Mouse (Mus musculus) stomach, embryonic 15.5 days (tissue): ENCODE measurements around the gene Lztr1. TPM values are rescaled to one million over a fixed set of nuclear protein-coding genes. Genes with fewer than 3 reads are reported as not detected.

Experiments used
- ATAC-seq: fragments of 200-750 bp; cut with Nextera tagmentation; 2 replicates; pipeline ENCODE4 v1.8.0; 2017; ENCODE audit warnings: low read depth, moderate number of reproducible peaks, moderate TSS enrichment; ENCODE audit not compliant: insufficient read depth, low FRiP score
- H3K27ac ChIP-seq: fragments of 300-500 bp; sonication (generic); 2 replicates; pipeline ENCODE4 v1.5.1; 2015; ENCODE audit warnings: mild to moderate bottlenecking, inconsistent platforms
- H3K27me3 ChIP-seq: fragments of 300-500 bp; sonication (generic); replicated peaks from 2 replicates; pipeline ENCODE4 v1.6.1; 2015; ENCODE audit warnings: inconsistent platforms
- H3K36me3 ChIP-seq: fragments of 300-500 bp; sonication (generic); 2 replicates; pipeline ENCODE4 v1.6.1; 2015; ENCODE audit warnings: inconsistent platforms
- H3K4me1 ChIP-seq: fragments of 300-500 bp; sonication (generic); 2 replicates; pipeline ENCODE4 v1.6.1; 2015; ENCODE audit warnings: inconsistent platforms
- H3K4me2 ChIP-seq: fragments of 300-500 bp; sonication (generic); 2 replicates; pipeline ENCODE4 v1.6.1; 2015; ENCODE audit warnings: mild to moderate bottlenecking, inconsistent platforms
- H3K4me3 ChIP-seq: fragments of 300-500 bp; sonication (generic); replicated peaks from 2 replicates; pipeline ENCODE4 v1.5.1; 2015; ENCODE audit warnings: inconsistent platforms
- H3K9ac ChIP-seq: fragments of 300-500 bp; sonication (generic); 2 replicates; pipeline ENCODE4 v1.6.1; 2015; ENCODE audit warnings: inconsistent platforms
- H3K9me3 ChIP-seq: fragments of 300-500 bp; sonication (generic); 2 replicates; pipeline ENCODE4 v1.6.1; 2016; ENCODE audit warnings: inconsistent platforms
- WGBS: fragments of 180-500 bp; shearing (Covaris S2); methylation state at CpG from one replicate; pipeline ENCODE4 v1.1.7; 2015; 5-methylcytosine and 5-hydroxymethylcytosine counted together
- polyA plus RNA-seq: library from polyadenylated mRNA; unstranded; fragments of >200 nt; fragmentation: Nextera tagmentation; extraction: Ambion mirVana; gene quantifications from 2 replicates; pipeline ENCODE4 v1.2.1, GENCODE M21; 2015

The Lztr1 gene
- polyA plus RNA-seq, 1 experiment from 2014 or later = 70.2 TPM

DNA sequence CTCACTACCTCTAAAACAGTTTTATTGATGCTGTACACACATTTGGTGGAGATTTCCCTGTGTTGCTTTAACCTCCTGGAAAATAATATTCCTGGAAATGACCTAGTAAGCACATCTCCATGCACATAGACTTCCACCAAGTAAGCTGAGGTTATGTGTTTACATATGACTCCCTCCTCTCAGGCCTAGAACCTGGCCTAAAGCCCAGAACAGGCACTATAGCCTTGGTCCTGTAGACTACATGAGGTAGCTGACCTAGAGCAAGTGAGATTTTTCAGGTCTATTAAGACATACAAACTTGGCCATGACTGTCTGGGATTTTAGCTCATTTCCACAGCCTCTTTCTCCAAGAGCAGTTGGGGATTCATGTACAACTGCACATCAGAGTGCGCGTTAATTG lies 1.7 kb downstream of the Lztr1 start:
- no peaks in the 10 kb centered on the region for H3K9me3 ChIP-seq
- H3K36me3 ChIP-seq = peaks cover 29% of the 10 kb centered on the region
- no peaks in the 10 kb centered on the region for H3K27me3 ChIP-seq
- H3K4me2 ChIP-seq = peak overlapping the region; percentile 70
- no peak overlapping the region for H3K27ac ChIP-seq
- no peak overlapping the region for H3K4me3 ChIP-seq
- WGBS = 95% methylated on average over 2 of the region's 2 CpGs
- ATAC-seq = no peak
- peaks cover 11% of the 10 kb centered on the region for H3K4me1 ChIP-seq
- no peak overlapping the region for H3K9ac ChIP-seq

DNA sequence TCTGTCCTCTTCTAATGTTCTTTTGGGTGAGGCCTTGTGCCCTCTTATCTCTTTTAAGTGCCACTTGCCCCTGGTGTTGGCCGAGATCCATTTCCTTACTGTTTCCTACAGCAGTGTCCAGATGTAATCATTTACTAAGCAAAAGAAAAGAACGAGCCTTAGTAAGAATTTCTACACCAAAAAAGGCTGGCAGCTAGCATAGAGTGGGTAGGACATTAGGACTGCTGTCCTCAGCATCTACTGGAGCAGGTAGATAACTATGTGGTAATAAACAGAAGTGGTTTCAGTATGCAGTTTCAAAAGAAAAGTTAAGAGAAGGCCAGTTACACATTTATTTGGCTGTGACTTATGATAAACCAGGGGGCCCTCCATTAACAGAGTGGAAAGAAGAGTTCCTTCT lies 2.2 kb downstream of the Lztr1 start:
- Histone ChIP-seq H3K4me2 (no peak overlapping the region), H3K9ac (no peak overlapping the region), H3K9me3 (no peaks in the 10 kb centered on the region), H3K36me3 (peaks cover 34% of the 10 kb centered on the region), H3K4me1 (peaks cover 11% of the 10 kb centered on the region), H3K27ac (no peak overlapping the region), H3K27me3 (no peaks in the 10 kb centered on the region), H3K4me3 (no peak overlapping the region)
- 75% methylated on average over 2 of the region's 2 CpGs for WGBS
- ATAC-seq = no peak

DNA sequence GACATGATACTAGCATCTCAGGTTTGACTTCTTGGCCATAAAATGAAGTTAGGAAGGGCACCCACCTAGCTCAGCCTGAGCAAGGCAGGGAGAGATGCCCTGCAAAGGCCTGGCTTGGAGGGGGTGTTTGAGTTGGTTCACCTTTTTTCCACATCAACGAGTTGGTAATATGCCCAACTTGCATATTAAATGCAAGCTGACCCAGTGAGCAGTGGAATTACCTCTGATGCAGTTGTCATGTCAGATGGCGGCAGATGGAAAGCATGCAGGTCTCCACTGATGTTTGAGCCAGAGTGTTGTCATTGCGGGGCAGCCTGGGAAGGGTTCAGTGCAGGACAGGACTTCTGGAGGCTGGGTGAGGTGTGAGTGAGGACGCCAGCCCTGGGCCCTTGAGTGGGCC lies 2.9 kb downstream of the Lztr1 start:
- Histone ChIP-seq H3K9ac (no peak overlapping the region), H3K9me3 (no peaks in the 10 kb centered on the region), H3K4me1 (peaks cover 11% of the 10 kb centered on the region), H3K4me3 (no peak overlapping the region), H3K27me3 (no peaks in the 10 kb centered on the region), H3K36me3 (peaks cover 41% of the 10 kb centered on the region), H3K27ac (no peak overlapping the region), H3K4me2 (no peak overlapping the region)
- 92% methylated on average over 4 of the region's 4 CpGs for WGBS
- no peak for ATAC-seq

DNA sequence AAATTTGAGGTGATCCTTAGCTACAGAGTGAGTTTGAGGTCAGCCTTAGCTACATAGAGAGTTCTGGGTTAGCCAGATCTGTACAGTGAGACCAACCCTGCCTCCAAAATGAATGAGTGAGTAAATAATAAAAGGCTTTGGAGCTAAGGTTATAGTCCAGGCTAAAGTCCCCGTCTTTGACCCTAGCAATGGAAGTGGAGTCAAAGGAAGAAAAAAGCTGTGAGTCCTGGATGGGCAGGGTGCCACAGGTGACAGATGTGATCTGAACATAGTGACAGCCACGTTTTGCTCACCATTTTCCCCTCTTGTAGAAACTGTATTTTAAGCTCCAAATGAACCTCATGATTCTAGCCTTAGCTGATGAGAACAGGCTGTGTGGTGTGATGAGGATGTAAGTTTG lies 10.4 kb downstream of the Lztr1 start:
- no peak overlapping the region for H3K4me2 ChIP-seq
- no peak overlapping the region for H3K9ac ChIP-seq
- ATAC-seq = no peak
- no peaks in the 10 kb centered on the region for H3K9me3 ChIP-seq
- WGBS = 86% methylated on average over 2 of the region's 2 CpGs
- no peak overlapping the region for H3K27ac ChIP-seq
- H3K36me3 ChIP-seq = peaks cover 66% of the 10 kb centered on the region
- no peak overlapping the region for H3K4me3 ChIP-seq
- no peaks in the 10 kb centered on the region for H3K27me3 ChIP-seq
- no peaks in the 10 kb centered on the region for H3K4me1 ChIP-seq

DNA sequence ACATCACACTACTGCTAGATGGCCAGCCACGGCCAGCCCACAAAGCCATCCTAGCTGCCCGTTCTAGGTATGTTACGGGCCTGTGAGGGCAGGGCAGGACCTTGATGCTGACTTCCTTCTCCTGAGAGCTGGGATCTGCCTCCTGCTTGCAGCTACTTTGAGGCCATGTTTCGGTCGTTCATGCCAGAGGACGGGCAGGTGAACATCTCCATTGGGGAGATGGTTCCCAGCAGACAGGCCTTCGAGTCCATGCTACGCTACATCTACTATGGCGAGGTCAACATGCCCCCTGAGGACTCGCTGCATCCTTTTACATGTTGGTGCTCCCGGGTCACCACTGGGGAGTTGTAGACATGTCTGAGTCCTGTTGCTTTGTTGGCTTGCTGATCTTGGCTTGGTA lies 15.7 kb downstream of the Lztr1 start:
- no peak overlapping the region for H3K9ac ChIP-seq
- H3K9me3 ChIP-seq = no peaks in the 10 kb centered on the region
- no peaks in the 10 kb centered on the region for H3K27me3 ChIP-seq
- H3K4me3 ChIP-seq = no peak overlapping the region
- no peak overlapping the region for H3K27ac ChIP-seq
- ATAC-seq = no peak
- H3K4me1 ChIP-seq = no peaks in the 10 kb centered on the region
- WGBS = 91% methylated on average over 11 of the region's 11 CpGs
- H3K4me2 ChIP-seq = no peak overlapping the region
- H3K36me3 ChIP-seq = peaks cover 72% of the 10 kb centered on the region

DNA sequence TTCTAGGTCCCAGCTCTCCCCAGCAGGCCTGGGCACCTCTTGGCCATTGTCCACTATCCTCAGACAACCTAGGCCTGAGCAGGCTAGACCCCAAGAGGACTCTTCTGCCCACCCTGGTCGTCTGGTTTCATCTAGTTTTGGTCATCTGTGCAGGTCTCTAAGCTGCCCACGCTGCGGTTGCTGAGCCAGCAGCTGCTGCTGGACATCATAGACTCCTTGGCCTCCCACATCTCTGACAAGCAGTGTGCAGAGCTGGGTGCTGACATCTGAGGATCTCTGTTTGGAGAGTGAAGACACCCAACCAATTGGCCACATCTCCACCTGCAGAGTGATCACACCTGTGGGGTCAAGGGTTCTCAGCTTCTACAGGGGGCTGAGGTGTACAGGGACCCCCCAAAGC lies 17.0 kb downstream of the Lztr1 start:
- Histone ChIP-seq H3K4me1 (peaks cover 8% of the 10 kb centered on the region; the same call in 1 of the 2 replicates), H3K27ac (no peak overlapping the region), H3K4me2 (no peak overlapping the region), H3K9me3 (no peaks in the 10 kb centered on the region), H3K9ac (no peak overlapping the region), H3K27me3 (no peaks in the 10 kb centered on the region), H3K4me3 (no peak overlapping the region), H3K36me3 (peaks cover 67% of the 10 kb centered on the region)
- ATAC-seq = no peak
- 90% methylated on average over 3 of the region's 3 CpGs for WGBS

DNA sequence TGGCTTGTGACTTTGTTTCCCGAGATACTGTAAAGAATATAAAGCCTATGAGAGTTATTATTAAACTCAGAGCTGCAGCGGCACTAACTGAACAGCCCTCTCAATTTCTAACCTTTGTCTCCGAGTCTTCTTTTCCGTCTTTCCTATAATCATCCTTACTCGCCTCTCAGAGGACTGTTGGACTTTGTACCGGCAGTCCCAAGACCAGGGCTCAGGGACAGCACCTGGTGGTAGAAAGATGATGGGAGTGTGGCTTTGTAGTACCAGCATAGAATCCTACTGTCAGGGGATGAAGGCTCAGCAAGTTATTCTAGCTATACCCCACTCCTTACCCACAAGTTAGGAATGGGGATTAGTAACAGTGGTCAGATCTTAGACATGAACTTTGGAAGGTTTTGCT lies 17.7 kb downstream of the Lztr1 start:
- ATAC-seq = no peak
- whole genome bisulfite sequencing = 90% methylated on average over 6 of the region's 6 CpGs
- H3K9me3 ChIP-seq = no peaks in the 10 kb centered on the region
- no peak overlapping the region for H3K27ac ChIP-seq
- H3K27me3 ChIP-seq = no peaks in the 10 kb centered on the region
- H3K4me3 ChIP-seq = no peak overlapping the region
- H3K36me3 ChIP-seq = peaks cover 60% of the 10 kb centered on the region
- H3K4me1 ChIP-seq = peaks cover 8% of the 10 kb centered on the region; the same call in 1 of the 2 replicates
- no peak overlapping the region for H3K4me2 ChIP-seq
- H3K9ac ChIP-seq = no peak overlapping the region

DNA sequence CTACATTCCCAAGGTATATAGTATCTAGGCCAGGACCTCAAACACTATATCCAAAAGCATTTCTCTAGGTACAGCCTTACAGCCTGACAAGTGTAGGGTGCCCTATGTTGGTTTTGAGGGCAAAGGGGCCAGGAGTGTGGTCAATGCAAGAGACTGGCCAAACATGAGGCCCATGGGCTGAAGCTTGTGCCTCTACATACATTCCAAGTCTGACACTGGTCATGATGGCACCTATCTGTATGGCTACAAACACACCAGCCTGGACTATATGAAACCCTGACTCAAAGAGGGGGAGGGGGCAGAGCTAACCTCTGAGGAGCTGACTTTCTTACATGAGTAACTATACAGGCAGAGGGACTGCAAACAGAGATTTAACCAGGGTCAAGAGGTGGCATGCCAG lies 19.1 kb downstream of the Lztr1 start:
- H3K4me1 ChIP-seq = peaks cover 14% of the 10 kb centered on the region; the same call in 1 of the 2 replicates
- no peak for ATAC-seq
- no peak overlapping the region for H3K9ac ChIP-seq
- H3K27ac ChIP-seq = no peak overlapping the region
- H3K27me3 ChIP-seq = no peaks in the 10 kb centered on the region
- no peak overlapping the region for H3K4me3 ChIP-seq
- no peak overlapping the region for H3K4me2 ChIP-seq
- peaks cover 51% of the 10 kb centered on the region for H3K36me3 ChIP-seq
- H3K9me3 ChIP-seq = no peaks in the 10 kb centered on the region

DNA sequence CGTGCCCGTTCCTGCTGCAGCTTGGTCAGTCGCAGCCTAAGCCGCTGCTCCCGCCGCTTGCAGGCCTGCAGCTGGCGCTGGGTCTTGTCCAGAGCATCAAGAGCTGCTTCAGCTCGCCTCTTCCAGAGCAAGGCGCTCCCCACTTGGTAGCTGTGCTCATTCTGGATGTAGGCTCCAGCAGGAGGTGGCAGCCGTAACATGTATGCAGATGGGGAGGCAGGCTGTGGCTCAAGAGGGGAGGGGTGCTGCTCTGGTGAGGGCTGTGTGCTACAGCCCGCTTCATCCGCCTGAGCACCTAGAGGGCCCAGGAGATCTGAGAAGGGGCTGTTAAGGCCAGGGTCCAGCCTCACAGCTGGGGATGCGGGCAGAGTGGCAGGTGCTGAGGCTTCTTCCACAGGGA lies 19.8 kb downstream of the Lztr1 start:
- Histone ChIP-seq H3K9ac (no peak overlapping the region), H3K4me1 (peaks cover 14% of the 10 kb centered on the region; the same call in 1 of the 2 replicates), H3K36me3 (peaks cover 44% of the 10 kb centered on the region), H3K4me3 (no peak overlapping the region), H3K27ac (no peak overlapping the region), H3K27me3 (no peaks in the 10 kb centered on the region), H3K9me3 (no peaks in the 10 kb centered on the region), H3K4me2 (no peak overlapping the region)
- 88% methylated on average over 13 of the region's 13 CpGs for WGBS
- no peak for ATAC-seq

DNA sequence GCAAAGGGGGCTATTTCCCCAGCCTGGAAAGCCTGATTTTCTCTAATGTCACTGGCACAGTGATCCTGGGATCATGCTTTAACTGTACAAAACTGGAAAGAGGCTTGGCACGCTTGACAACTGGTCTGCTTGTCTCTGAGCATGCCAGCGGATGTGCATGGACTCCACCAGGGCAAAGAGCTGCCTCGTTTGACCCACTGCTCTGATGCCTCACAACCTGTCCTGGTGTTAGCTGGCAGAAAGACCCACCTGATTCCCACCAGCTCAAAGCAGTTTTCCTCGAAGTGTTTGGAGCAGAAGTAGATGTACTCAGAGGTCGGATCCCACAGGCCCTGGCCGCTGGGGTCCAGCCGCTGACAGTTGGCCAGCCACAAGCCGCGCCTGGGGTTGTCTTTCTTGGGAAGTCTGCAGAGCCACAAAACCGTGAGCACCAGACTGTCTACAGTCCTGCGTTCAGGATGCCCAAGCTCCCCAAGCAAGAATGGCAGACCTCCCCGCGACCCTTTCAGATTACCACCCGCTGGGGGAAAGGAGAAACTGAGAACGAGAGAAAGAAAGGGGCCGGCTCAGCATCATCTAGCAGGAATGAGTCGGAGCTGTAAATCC lies 21.6 kb downstream of the Lztr1 start:
- no peak for ATAC-seq
- Histone ChIP-seq H3K36me3 (peaks cover 31% of the 10 kb centered on the region), H3K9me3 (no peaks in the 10 kb centered on the region), H3K27me3 (no peaks in the 10 kb centered on the region), H3K4me1 (peaks cover 14% of the 10 kb centered on the region; the same call in 1 of the 2 replicates), H3K27ac (peak overlapping the region; percentile 99), H3K4me2 (peak overlapping the region; percentile 83), H3K9ac (peak overlapping the region; percentile 74), H3K4me3 (peak overlapping the region; percentile 75)
- 15% methylated on average over 17 of the region's 17 CpGs for WGBS

DNA sequence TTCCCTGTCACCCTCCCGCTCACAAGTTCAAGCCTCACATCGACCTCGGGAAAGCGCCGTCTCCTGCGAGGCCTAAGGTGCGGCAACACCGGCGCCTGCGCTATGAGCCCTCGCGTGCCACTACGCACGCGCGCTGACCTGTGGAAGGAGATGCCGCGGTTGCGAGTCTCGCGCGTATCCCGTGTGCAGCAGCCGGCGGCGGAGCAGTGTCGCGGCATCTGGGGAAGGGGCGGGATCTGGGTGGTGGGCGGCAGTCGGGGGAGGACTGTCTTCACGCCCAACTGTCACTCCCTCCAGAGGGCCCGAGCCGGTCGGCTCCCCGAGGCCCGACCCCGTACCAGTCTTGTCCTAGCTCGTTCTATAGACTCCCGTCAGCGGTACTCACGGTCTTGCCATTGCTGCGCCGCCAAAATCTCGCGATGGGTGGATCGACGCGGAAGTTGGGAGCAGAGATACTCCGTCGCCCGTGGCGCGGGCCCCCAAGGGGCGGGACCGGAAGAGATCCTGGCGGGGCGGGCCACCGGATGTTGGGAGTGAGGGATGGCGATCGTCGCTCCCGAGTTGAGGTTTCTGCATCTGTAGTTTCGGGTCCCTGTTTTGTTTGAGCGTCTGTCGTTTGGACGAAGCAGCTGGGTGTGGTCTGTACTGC lies 22.3 kb downstream of the Lztr1 start, which contains the start of gene Thap7:
Gene Thap7, minus strand, starts transcription at position 497 of the 649 bp plus-strand sequence.
- peak; percentile 96 for ATAC-seq
- H3K36me3 ChIP-seq = peaks cover 24% of the 10 kb centered on the region
- H3K27me3 ChIP-seq = no peaks in the 10 kb centered on the region
- no peaks in the 10 kb centered on the region for H3K9me3 ChIP-seq
- H3K27ac ChIP-seq = peak within 1 kb of the TSS; percentile 99
- H3K4me3 ChIP-seq = peak within 1 kb of the TSS; percentile 75
- WGBS = under 1% methylated on average over 67 of the region's 67 CpGs
- H3K9ac ChIP-seq = peak within 1 kb of the TSS; percentile 74
- H3K4me1 ChIP-seq = peaks cover 14% of the 10 kb centered on the region; the same call in 1 of the 2 replicates
- peak within 1 kb of the TSS; percentile 83 for H3K4me2 ChIP-seq

DNA sequence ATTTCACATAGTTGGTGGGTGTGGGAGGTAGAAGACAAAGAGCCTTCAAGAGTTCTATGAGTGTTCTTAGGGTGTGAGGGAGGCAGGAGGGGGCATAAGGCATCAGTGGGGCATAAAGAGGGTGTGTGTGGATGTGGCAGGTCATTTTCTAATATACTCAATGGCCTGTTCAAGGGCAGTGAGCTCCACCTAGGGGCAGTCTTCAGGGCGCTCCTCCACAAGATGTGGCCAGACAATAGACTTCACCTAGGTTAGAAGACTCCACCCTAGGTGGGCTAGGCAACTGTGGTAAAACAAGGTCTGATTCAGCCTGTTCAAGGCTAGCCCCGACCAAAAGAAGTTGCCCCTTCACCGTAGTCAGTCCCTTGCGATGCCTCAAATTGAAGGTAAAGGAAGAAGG lies 23.8 kb downstream of the Lztr1 start:
- no peak overlapping the region for H3K4me3 ChIP-seq
- no peaks in the 10 kb centered on the region for H3K27me3 ChIP-seq
- no peak overlapping the region for H3K27ac ChIP-seq
- ATAC-seq = no peak
- H3K4me2 ChIP-seq = no peak overlapping the region
- peaks cover 10% of the 10 kb centered on the region; the same call in 1 of the 2 replicates for H3K36me3 ChIP-seq
- no peaks in the 10 kb centered on the region for H3K9me3 ChIP-seq
- H3K4me1 ChIP-seq = peaks cover 14% of the 10 kb centered on the region; the same call in 1 of the 2 replicates
- WGBS = 68% methylated on average over 4 of the region's 4 CpGs
- no peak overlapping the region for H3K9ac ChIP-seq
